Mouse (Mus musculus): ENCODE results near the gene Gpat2. TPM values are rescaled to one million over a fixed set of nuclear protein-coding genes. Genes with fewer than 3 reads are reported as not detected.

Gpat2 gene
- not detected for total RNA-seq (2021)
- long read RNA-seq, experiment 1, result 0 reads
- long read RNA-seq, experiment 2, partial matches to known transcripts, result 1 of 1 reads
- long read RNA-seq, experiment 2, other reads (novel, unspliced or antisense), result 0 of 1 reads

DNA sequence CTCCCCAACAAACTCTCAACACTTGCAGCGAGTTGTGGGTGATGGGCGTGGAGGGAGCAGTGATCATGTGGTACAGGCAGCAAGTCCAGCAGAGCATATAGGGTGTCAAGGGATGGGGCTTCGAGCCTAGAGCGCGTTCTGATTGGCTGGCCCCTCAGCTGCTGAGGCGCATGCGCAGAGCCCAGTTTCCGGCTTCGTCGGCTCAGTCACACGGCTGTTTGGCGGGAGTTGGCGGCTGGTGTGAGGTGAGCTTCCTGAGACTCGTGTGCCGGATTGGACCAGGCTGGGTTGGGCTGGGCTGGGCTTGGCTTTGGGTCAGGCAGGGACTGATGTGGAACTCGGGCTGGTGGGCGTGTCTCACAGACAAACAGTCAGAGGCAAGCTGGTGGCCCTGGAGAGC is at the start of gene Gpat2:
Gene Gpat2, plus strand, starts transcription at position 223 of the 400 bp plus-strand sequence.
- no peak for DNase-seq (ENCODE audit: low spot score)

DNA sequence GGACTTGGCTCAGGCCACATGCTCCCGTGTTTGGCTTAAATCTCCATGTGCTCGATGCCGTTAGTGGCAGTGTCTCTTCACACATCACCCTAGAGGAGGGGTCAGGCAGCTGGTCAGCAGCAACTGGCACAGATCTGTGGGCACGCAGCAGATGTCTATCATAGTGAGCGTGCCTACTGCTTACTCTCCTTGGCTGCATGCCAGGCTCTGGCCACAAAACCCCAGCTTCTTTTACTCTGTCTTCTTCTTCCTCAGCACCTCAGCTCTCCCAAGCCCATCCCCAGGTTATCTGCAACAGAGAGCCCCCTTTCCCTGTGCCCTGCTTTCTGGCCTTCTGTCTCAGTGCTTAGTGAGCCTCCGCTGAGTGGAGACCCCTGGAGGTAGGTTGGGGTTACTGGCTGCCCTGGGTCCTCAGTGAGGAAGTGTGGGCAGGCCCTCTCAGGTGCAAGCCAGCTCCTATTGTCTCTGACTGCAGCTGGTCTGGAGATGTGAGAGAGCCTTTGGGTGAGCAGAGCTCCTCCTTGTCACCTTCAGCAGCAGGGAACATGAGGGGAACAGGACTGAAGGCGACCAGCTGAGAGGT is 49.1 kb upstream of the Gpat2 start:
- no peak for DNase-seq (ENCODE audit: low spot score)

GRCm38 (mm10) chr2:127376423-127377051 is 48.5 kb upstream of the Gpat2 start:
- DNase-seq (ENCODE audit: low spot score), result no peak

DNA sequence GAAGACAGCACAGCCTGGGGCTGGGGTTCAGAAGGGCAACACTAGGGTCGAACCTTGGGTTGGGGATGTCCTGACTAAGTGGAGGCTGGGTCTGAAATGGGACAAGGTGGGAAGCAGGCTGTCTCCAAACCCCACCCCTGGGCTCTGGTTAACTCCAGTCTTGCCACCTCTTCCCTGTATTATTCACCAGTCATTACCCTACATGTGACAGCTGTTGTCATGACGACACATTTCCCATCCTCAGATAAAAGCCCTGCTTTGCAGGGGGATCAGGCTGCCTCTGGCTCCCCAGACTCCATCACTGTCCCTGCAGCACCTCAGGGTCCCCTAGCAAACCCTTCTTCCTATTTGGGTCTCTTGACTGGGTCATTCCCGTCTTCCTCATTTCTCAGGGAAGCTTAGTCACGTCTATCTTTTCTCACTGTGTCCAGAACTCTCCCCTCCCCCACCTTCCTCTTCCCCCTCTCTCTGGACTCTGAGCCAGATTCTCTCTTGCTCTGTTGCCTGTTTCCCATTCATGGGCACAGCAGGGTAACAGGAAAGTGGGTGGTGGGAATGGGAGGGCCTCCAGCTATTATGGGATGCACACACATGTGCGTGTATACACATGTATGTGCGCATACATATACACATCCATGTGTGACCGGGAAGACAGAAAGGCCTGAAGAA is 46.9 kb upstream of the Gpat2 start:
- no peak for DNase-seq (ENCODE audit: low spot score)

GRCm38 (mm10) chr2:127378611-127378990 is 46.4 kb upstream of the Gpat2 start:
- no peak for DNase-seq (ENCODE audit: low spot score)

DNA sequence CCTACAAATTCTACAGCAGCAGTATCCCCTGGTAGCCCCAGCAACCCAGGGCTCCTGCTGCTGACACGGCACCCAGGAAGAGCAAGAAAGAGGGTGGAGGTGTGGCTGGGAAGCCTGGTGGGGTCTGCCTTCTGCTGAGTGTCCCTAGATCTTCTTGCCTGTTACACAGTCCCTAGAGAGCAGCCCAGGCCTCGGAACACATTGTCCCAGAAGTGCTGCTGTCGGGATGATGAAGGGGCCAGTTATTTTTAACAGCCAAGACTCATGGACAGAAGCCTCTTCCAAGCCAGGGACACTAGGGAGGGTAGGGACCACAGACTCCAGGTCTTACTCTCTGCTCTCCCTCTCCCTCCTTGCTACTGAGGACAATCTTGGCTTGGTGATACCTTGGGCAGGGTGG is 45.7 kb upstream of the Gpat2 start:
- DNase-seq (ENCODE audit: low spot score), result no peak

- no peak for DNase-seq (ENCODE audit: low spot score)
These were observed 41.1 kb upstream of the Gpat2 start for GRCm38 (mm10) chr2:127383881-127384280.

DNA sequence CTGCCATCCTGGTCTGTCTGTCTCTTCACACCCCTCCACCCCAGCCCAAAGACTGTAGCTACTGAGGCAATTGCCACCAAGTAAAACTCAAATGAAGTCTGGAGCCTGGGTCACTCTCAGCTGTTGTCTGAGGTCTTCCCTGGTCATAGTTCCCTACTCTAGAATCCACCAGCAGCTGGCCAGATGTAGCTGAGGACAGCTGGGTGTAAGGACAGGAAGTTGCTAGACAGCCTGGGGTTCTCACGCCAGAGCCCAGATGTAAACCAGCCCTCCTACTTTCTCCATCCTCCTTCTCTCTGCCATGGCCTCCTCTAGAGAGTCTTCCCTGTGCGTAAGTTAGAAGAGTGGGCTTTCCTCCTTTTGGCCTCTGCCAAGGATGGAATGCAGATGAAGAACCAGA is 37.5 kb upstream of the Gpat2 start:
- no peak for DNase-seq (ENCODE audit: low spot score)

- DNase-seq (ENCODE audit: low spot score), result no peak
These were observed 34.6 kb upstream of the Gpat2 start for GRCm38 (mm10) chr2:127390352-127390751.

- no peak for DNase-seq (ENCODE audit: low spot score)
These were observed 34.2 kb upstream of the Gpat2 start for GRCm38 (mm10) chr2:127390846-127391245.

DNA sequence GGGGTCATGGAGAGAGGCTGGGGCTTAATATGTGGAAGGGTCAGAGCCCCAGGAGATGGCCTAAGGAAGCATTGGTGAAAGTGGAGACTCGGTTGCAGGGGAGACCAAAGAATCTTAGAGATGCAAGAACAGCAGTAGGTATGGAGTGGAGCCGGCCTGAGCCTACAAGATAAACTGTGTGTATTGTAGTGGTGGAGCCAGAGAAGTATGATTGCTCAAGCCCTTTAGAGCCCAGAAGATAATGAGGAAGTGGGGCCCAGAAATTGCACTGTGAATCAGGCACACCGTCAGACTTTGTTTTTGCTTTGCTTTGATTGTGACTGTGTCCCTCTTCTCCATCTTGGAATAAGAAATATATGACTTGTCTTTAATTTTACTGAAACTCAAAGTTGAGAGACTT is 33.7 kb upstream of the Gpat2 start:
- DNase-seq (ENCODE audit: low spot score), result no peak

GRCm38 (mm10) chr2:127394606-127395161 is 30.3 kb upstream of the Gpat2 start:
- no peak for DNase-seq (ENCODE audit: low spot score)

DNA sequence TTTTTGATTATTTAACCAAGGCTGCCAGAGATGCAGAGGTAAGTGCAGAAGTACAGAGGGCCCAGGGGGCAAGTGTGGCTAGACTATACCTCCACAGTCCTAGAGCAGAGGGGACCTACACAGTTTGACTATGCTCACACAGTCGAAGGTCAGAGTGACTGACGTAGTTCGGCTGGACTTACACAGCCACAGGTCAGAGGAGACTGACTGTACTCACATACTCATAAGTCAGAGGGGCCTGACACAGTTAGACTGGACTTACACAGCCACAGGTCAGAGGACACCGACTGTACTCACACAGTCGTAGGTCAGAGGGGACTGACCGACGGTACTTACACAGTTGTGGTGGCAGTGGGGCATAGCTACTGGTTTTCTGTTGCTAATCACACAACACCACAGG is 26.3 kb upstream of the Gpat2 start:
- no peak for DNase-seq (ENCODE audit: low spot score)

GRCm38 (mm10) chr2:127411126-127411525 is 13.9 kb upstream of the Gpat2 start:
- DNase-seq (ENCODE audit: low spot score), result no peak

GRCm38 (mm10) chr2:127415806-127416205 is 9.2 kb upstream of the Gpat2 start:
- no peak for DNase-seq (ENCODE audit: low spot score)

GRCm38 (mm10) chr2:127416706-127417105 is 8.3 kb upstream of the Gpat2 start:
- no peak for DNase-seq (ENCODE audit: low spot score)

DNA sequence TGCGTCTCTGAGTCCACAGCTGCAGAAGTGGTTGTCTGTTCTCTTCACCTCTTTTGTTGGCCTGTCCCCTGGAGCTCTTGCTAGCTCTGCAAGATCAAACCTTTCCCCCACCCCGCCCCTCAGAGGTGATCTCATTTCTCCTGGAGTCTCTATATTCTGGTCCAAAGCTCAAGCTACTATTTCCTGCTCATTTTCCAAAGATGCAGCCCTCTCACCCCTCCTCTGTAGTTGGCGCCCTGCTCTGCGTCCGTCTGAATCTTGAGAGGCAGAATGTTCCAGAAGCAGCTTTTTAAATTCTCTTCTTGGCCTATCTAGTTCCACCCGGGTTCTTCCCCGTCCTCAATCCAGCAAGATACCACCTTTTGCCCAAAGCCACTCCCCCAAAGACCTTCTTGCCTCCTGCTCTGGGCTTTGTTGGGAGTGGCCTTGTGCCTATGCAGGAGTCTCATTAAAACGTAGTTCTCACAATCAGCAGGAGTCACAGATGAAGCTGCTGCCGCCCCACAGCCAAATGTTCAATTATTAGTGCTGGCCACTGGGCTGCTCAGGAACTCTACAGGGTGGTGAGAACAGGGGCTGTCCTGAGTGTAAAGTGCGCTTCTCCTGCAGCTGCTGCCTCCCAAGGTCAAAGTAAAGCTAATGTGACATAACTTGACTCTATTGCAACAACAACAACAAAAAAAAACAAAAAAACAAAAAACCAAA is 6.6 kb upstream of the Gpat2 start:
- no peak for DNase-seq (ENCODE audit: low spot score)

DNA sequence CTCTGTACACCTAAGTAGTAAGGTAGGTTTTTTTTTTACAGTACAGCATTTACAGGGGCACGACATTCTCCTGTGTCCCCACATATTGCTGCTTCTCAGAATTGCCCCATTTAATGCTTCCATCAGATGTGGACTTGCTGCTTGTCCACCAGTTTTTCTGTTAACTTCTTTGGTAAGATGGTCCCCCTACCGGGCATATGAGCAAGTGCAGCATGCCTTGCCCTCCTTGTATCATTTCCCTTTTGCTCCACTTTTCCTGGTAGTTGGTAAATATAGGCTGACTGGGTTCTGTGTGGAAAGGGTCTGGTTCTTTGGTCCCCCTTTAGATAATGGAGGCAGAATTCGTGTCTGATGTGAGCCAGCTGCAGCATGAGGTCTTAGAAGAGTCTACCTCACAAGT is 5.2 kb downstream of the Gpat2 start:
- peak; percentile 25 for DNase-seq (ENCODE audit: low spot score)

DNA sequence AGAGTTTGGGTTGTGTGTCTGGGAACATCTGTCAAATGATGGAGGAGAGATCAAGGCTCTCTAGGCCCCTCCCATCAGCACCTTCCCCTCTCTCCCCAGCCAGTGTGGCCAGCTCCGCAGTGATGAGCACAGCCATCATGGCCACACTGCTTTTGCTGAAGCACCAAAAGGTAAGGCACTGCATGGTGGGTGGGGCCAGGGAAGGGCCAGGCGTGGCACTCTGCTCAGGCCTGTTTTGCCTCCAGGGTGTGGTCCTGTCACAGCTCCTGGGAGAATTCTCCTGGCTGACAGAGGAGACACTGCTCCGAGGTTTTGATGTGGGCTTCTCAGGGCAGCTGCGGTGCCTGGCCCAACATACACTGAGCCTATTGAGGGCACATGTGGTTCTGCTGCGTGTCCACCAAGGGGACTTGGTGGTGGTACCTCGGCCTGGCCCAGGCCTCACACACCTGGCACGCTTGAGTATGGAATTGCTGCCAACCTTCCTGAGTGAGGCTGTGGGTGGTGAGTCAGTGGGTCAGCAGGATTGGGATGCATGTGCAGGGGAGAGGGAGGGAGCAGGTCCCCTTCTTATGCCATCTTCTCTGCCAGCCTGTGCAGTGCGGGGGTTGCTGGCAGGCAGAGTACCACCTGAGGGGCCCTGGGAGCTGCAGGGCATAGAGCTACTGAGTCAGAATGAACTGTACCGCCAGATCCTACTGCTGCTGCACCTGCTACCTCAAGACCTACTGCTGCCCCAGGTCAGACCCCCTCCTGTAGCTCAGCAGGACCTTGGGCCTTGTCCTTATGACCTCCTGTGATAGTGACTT is 8.7 kb downstream of the Gpat2 start:
- no peak for DNase-seq (ENCODE audit: low spot score)

- no peak for DNase-seq (ENCODE audit: low spot score)
These were observed 10.1 kb downstream of the Gpat2 start for GRCm38 (mm10) chr2:127435135-127435534.

- DNase-seq (ENCODE audit: low spot score), result no peak
These were observed 10.6 kb downstream of the Gpat2 start for GRCm38 (mm10) chr2:127435554-127435953.
